Mouse (Mus musculus): Measurements from ENCODE around the gene Plgrkt.
A peak's percentile ranks its signal among the peaks of the same experiment; 100 is the strongest.

Plgrkt gene

GRCm38 (mm10) chr19:29384412-29384811 lies 17.2 kb upstream of the Plgrkt start:
- DNase-seq (ENCODE audit: extremely low read depth, low read depth, low spot score), result no peak

DNA sequence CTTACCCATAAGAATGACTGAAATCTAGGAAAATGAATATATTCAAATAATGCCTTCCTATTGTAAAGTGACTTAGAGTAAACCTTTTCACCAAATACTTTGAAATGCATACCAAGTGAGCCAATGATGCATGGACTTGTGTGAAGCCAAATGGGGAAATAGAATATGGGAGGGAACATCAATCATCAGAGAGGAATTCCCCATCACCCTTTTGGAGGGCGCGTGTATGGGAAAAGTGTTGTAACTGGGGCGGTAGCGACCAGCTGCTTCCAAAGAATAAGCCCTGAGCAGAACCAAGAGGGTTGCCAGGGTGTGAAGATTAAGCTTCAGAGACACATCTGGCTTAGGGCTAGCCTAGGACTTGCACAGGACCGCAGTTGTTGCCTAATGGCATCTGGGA lies 16.2 kb upstream of the Plgrkt start:
- no peak for DNase-seq (ENCODE audit: extremely low read depth, low read depth, low spot score)

DNA sequence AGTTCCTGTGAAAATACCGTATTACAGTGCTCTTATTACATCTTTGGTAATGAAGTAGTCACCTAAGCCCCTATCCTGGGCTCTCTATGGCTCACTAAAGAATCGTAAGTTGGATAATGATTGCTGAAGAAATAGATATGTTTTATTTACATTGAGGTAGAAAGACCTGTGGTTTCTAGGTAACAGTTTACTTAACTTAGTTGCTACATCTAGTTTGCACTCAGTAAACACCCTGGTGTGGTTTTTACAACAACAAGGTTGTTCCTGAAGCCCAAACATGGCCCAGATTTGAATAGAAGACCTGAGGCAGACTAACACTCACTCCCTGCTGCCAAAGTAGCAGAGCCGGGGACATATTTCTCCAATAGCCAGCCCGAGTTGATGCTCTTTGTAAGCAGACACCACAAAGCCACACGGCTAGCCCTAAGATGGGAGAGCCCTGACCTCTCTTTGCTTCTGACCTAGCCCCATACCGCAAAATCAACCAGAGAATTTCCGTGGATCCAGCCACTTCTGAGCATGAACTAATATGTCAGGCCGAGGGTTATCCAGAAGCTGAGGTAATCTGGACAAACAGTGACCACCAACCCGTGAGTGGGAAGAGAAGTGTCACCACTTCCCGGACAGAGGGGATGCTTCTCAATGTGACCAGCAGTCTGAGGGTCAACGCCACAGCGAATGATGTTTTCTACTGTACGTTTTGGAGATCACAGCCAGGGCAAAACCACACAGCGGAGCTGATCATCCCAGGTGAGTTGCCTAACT lies 12.8 kb upstream of the Plgrkt start:
- DNase-seq (ENCODE audit: extremely low read depth, low read depth, low spot score), result no peak

- DNase-seq (ENCODE audit: extremely low read depth, low read depth, low spot score), result no peak
These were observed 9.2 kb upstream of the Plgrkt start for GRCm38 (mm10) chr19:29376382-29376781.

- no peak for DNase-seq (ENCODE audit: extremely low read depth, low read depth, low spot score)
These were observed 7.8 kb upstream of the Plgrkt start for GRCm38 (mm10) chr19:29374947-29375346.

- DNase-seq (ENCODE audit: extremely low read depth, low read depth, low spot score), result no peak
These were observed 6.2 kb upstream of the Plgrkt start for GRCm38 (mm10) chr19:29373438-29373837.

DNA sequence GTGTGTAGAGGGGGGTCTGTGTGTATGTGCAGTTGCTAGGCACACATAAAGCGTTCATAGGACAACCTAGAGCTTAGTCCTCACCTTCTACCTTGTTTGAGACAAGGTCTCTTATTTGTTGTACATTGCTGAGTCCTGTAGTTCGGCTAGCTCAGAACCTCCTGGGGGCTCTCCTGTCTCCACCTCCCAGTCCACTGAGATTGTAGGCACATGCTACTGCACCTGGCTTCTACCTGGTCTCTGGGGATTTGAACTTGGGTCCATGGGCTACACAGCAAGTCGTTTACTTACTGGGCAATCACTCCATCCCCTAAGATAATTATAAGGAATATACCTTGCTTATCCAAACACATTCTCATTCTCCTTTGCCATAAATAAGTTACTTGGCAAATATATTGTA lies 5.4 kb upstream of the Plgrkt start:
- no peak for DNase-seq (ENCODE audit: extremely low read depth, low read depth, low spot score)

GRCm38 (mm10) chr19:29372138-29372537 lies 4.9 kb upstream of the Plgrkt start:
- no peak for DNase-seq (ENCODE audit: extremely low read depth, low read depth, low spot score)

DNA sequence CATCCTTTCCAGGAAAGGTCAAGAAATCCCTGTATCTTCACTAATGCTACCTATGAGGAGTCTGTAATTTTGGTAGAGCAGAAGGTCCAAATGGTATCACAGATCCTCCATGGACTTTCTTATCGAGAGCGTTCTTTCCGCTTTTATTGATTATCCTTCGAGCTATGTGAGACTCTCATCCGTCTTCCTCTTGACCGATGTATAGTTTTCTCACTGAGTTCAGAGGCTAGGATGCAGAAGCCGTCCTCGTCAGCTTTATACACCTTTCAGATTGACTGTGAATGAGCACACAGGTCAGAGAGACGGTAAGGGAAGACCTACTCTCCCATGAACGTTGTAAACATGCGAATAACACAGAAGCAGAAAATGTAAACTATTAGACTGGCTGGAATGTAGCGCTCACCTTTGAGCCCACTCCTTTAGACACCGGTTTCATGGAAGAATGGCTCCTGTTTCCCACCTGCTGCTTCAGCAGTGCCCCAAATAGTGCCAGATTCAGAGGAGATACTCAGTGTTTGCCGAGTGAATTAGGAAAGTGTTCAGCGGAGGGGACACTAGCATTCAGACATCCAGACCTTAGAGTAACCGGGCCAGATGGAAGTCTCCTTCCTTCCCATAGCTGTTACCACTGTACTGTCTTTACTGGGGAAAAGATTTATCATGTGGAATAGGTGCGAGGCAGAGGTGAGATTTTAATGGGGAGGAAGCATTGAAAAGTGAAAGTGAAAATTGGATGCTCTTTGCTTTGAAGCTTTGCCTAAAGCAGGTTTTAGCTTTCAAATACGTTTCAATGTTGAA lies 4.3 kb upstream of the Plgrkt start:
- no peak for DNase-seq (ENCODE audit: extremely low read depth, low read depth, low spot score)

GRCm38 (mm10) chr19:29370545-29371283 lies 3.5 kb upstream of the Plgrkt start:
- no peak for DNase-seq (ENCODE audit: extremely low read depth, low read depth, low spot score)

DNA sequence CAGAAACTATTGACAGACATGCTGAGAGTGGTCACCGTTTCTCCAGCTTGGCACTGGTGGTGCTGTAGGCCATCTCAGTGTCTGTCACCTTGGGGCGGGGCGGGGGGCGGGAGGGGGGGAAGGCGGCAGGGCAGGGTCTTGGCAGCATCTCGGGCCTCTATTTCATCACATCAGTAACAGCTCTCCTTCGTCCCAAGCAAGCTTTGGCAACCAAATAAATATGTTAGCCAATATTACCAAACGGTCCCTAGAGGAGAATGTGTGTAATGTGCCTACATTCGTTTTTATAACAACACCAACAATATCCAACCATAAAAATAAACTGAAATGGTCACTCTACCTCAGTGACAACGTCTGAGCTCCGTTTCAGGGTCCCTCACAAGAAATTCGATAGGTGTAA lies 2.9 kb upstream of the Plgrkt start:
- DNase-seq (ENCODE audit: extremely low read depth, low read depth, low spot score), result peak; percentile 34

GRCm38 (mm10) chr19:29368671-29369309 lies 1.6 kb upstream of the Plgrkt start:
- DNase-seq (ENCODE audit: extremely low read depth, low read depth, low spot score), result peak; percentile 31

GRCm38 (mm10) chr19:29368041-29368440 lies 851 bp upstream of the Plgrkt start:
- no peak for DNase-seq (ENCODE audit: extremely low read depth, low read depth, low spot score)

GRCm38 (mm10) chr19:29366226-29366968 lies 793 bp downstream of the Plgrkt start:
- DNase-seq (ENCODE audit: extremely low read depth, low read depth, low spot score), result no peak

- DNase-seq (ENCODE audit: extremely low read depth, low read depth, low spot score), result no peak
These were observed 2.1 kb downstream of the Plgrkt start for GRCm38 (mm10) chr19:29365105-29365504.

GRCm38 (mm10) chr19:29364076-29364475 lies 3.1 kb downstream of the Plgrkt start:
- DNase-seq (ENCODE audit: extremely low read depth, low read depth, low spot score), result no peak

DNA sequence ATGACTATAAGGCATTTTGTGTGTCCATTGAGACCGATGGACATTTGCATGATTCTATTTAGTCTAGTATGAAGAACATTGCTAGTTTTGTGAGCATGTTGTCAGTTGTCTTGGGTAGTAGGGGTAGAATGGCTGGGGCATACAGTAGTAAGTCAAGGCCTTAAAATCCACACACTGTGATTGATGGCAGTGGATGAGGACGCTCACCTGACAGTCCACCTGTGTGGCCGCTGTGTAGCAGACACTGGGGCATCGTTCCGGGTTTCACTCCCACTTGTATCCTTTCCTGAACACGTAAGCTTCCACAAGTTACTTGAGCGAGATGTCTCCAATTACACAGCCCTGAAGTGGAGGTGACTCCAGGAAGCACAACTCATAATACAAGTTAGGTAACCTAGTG lies 3.6 kb downstream of the Plgrkt start:
- no peak for DNase-seq (ENCODE audit: extremely low read depth, low read depth, low spot score)

DNA sequence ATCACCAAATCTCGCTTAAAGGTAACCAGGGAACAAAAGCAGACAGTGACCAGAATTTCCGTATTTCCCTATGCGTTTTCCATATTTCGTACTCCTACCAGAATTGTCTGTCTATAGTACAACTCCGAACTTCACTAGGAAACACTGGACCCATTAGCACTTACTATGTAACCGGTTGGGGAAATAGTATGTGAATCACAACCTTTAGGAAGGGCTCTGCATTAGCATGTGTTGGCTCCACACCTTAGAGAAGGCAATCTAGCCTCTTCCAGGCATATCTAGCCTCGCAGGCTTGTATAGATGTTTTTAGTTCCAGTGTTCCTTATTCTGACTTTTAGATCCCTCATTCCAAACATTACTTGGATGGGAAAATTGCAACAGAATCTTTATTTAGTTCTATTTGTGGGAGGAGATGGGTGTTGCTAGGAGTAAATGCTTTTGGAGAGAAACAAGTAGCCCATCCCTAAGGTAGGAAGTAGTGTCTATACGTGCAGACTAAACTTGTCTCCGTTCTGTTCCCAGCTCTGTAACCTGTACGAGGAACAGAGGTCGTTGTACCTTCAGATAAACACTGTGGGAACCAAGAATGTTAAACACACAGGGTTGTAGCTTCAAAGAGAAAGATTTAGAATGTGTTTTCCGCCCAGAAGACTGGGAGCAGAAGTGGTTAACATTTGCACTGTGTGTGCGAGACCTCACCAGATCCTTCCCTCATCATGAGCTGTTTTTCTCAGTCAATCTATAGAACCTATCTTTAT lies 4.8 kb downstream of the Plgrkt start:
- DNase-seq (ENCODE audit: extremely low read depth, low read depth, low spot score), result no peak

GRCm38 (mm10) chr19:29361468-29362130 lies 5.6 kb downstream of the Plgrkt start:
- DNase-seq (ENCODE audit: extremely low read depth, low read depth, low spot score), result peak; percentile 52
